Mouse (Mus musculus) heart, embryonic 14.5 days (tissue): Measurements from ENCODE around the gene Gm21973. TPM values are rescaled to one million over a fixed set of nuclear protein-coding genes. Genes with fewer than 3 reads are reported as not detected.

Experiments used
- ATAC-seq: fragments of 200-750 bp; cut with Nextera tagmentation; 2 replicates; pipeline ENCODE4 v1.8.0; 2017; ENCODE audit warnings: low read depth, moderate TSS enrichment; ENCODE audit not compliant: insufficient number of reproducible peaks, insufficient read depth, low FRiP score
- H3K27ac ChIP-seq, 2 experiments: fragments of 200-500 bp in 1 of 2; fragments of 300-500 bp in 1 of 2; sonication (generic) in 1 of 2; replicated peaks in 1 of 2; 2 replicates each; pipeline ENCODE4 v1.5.1; 2012 to 2014; ENCODE audit warnings: low read depth in 2 of 2, low read length in 2 of 2, control low read depth in 1 of 2, mild to moderate bottlenecking in 1 of 2, mixed read lengths in 1 of 2; ENCODE audit not compliant: control insufficient read depth in 1 of 2, insufficient read depth in 1 of 2
- H3K27me3 ChIP-seq: fragments of 300-500 bp; sonication (generic); 2 replicates; pipeline ENCODE4 v1.6.1; 2014; ENCODE audit warnings: mild to moderate bottlenecking, low read length, control low read depth; ENCODE audit not compliant: control insufficient read depth, insufficient read depth
- H3K36me3 ChIP-seq: fragments of 300-500 bp; sonication (generic); 2 replicates; pipeline ENCODE4 v1.6.1; 2014; ENCODE audit warnings: mild to moderate bottlenecking, control low read depth, low read length, mixed read lengths; ENCODE audit not compliant: control insufficient read depth, insufficient read depth
- H3K4me1 ChIP-seq, 2 experiments: fragments of 200-500 bp in 1 of 2; fragments of 300-500 bp in 1 of 2; sonication (generic) in 1 of 2; 2 replicates each; pipeline ENCODE4 v1.6.1; 2012 to 2014; ENCODE audit warnings: low read length in 2 of 2, control low read depth in 1 of 2, mixed read lengths in 1 of 2; ENCODE audit not compliant: control insufficient read depth in 2 of 2, insufficient read depth in 2 of 2
- H3K4me2 ChIP-seq: fragments of 300-500 bp; sonication (generic); 2 replicates; pipeline ENCODE4 v1.6.1; 2014; ENCODE audit warnings: mild to moderate bottlenecking, low read length
- H3K4me3 ChIP-seq, 2 experiments: fragments of 200-500 bp in 1 of 2; fragments of 300-500 bp in 1 of 2; sonication (generic) in 1 of 2; 2 replicates each; pipeline ENCODE4 v1.5.1; 2012 to 2014; ENCODE audit warnings: low read length in 2 of 2, mild to moderate bottlenecking in 2 of 2, control low read depth in 1 of 2, low read depth in 1 of 2, moderate library complexity in 1 of 2; ENCODE audit not compliant: control insufficient read depth in 1 of 2, insufficient read depth in 1 of 2
- H3K9ac ChIP-seq: fragments of 300-500 bp; sonication (generic); 2 replicates; pipeline ENCODE4 v1.6.1; 2014; ENCODE audit warnings: mild to moderate bottlenecking, low read length
- H3K9me3 ChIP-seq: fragments of 300-500 bp; sonication (generic); 2 replicates; pipeline ENCODE4 v1.6.1; 2016; ENCODE audit warnings: low read length, control low read depth; ENCODE audit not compliant: control insufficient read depth
- WGBS: fragments of 180-500 bp; shearing (Covaris S2); extraction: QIAGEN DNeasy Blood & Tissue Kit; methylation state at CpG from one replicate; pipeline ENCODE4 v1.1.7; 2014; 5-methylcytosine and 5-hydroxymethylcytosine counted together
- polyA plus RNA-seq: library from polyadenylated mRNA; unstranded; fragments of >200 nt; fragmentation: Nextera tagmentation; extraction: Ambion mirVana; gene quantifications from 2 replicates; pipeline ENCODE4 v1.2.1, GENCODE M21; 2014

The Gm21973 gene
- not detected in 2 replicates for polyA plus RNA-seq

DNA sequence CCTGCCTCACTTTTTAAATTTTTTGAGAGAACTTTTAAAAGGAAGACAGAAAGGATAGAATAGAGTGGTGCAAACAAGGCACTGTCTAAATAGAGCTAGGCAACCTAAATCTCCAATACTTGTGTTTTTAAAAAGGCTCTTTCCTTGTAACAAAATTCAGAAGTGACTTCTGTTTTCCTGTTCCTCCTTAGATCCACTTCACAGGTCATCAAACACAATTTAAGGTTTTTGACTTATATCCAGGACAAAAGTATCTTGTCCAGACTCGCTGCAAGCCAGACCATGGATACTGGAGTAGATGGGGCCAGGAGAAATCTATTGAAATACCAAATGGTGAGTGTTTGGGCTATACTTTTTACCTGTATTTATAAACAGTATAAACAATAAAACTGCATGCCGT, at the start of gene Gm21973:
Gene Gm21973, plus strand, starts transcription at position 301 of the 400 bp plus-strand sequence.
- 81% methylated on average over 2 of the region's 2 CpGs for WGBS
- Histone ChIP-seq H3K4me3 (no peak within 1 kb of the TSS), H3K27me3 (no peaks in the 10 kb centered on the region), H3K9me3 (no peaks in the 10 kb centered on the region), H3K27ac (no peak within 1 kb of the TSS), H3K36me3 (no peaks in the 10 kb centered on the region), H3K9ac (no peak within 1 kb of the TSS), H3K4me2 (no peak within 1 kb of the TSS), H3K4me1 (no peaks in the 10 kb centered on the region)
- no peak for ATAC-seq

DNA sequence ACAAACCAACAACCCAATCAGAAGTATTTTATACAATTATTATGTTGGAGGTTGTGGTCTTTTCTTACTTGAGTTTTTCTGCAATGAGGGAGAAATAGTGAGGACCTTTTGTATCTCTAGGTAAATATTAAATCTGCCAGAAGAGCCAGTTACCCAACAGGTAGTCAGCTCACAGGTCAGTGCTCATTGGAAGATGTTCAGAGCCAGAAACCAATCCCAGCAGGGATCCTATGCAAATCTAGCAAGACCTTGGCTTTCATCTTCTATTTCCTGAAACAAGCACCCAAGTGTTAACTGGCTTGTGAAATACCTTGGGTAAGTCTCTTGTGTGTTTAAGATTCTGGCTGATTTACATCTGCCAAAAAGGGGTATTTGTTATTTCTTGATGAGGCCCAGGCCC, 48.8 kb upstream of the Gm21973 start:
- no peak for ATAC-seq
- Histone ChIP-seq H3K9me3 (no peaks in the 10 kb centered on the region), H3K27me3 (no peaks in the 10 kb centered on the region), H3K4me1 (no peaks in the 10 kb centered on the region), H3K4me2 (no peak overlapping the region), H3K27ac (no peak overlapping the region), H3K36me3 (no peaks in the 10 kb centered on the region), H3K4me3 (no peak overlapping the region), H3K9ac (no peak overlapping the region)

DNA sequence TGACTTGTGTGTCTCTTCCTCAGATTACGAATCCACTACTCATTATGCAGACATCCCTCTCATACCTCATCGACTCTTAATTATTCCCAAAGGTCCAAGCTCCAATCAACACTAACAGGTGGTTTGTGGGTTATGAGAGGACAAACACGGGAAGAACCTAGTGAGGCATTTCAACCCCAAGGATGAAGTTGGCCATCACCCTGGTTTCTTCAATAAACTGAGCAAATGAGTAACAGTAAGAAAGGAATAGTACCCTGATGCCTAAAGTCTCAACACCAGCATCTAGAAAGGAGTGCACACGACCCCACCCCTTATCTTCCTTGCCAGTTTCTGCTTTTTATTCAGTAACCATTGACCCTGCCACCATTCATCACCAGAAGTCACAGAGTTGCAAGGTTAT, 47.7 kb upstream of the Gm21973 start:
- H3K4me3 ChIP-seq, result no peak overlapping the region
- no peaks in the 10 kb centered on the region for H3K9me3 ChIP-seq
- no peak for ATAC-seq
- WGBS, result 64% methylated on average over 4 of the region's 4 CpGs
- no peaks in the 10 kb centered on the region for H3K36me3 ChIP-seq
- no peak overlapping the region for H3K27ac ChIP-seq
- H3K9ac ChIP-seq, result no peak overlapping the region
- H3K4me2 ChIP-seq, result no peak overlapping the region
- no peaks in the 10 kb centered on the region for H3K27me3 ChIP-seq
- no peaks in the 10 kb centered on the region for H3K4me1 ChIP-seq

DNA sequence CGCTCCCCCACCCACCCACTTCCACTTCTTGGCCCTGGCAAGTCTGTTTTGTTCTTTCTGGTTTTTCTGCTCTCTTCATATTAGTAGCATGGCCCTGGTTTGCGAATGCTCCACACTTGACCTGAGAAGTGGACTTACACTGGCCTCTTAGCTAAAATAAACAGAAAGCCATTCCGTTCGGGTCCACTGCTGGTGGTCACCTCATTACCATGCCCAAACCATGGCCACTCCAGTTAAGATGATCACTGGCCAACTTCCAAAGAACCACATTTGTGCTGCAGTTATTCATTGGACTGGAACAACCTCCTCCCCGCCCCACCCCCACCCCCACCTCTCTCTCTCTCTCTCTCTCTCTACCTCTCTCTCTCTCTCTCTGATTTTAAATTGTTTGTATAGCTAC, 43.6 kb upstream of the Gm21973 start:
- no peaks in the 10 kb centered on the region for H3K36me3 ChIP-seq
- no peaks in the 10 kb centered on the region for H3K4me1 ChIP-seq
- no peaks in the 10 kb centered on the region for H3K27me3 ChIP-seq
- ATAC-seq, result no peak
- no peak overlapping the region for H3K4me3 ChIP-seq
- no peak overlapping the region for H3K4me2 ChIP-seq
- WGBS, result 84% methylated on average over 5 of the region's 5 CpGs
- H3K9ac ChIP-seq, result no peak overlapping the region
- no peaks in the 10 kb centered on the region for H3K9me3 ChIP-seq
- no peak overlapping the region for H3K27ac ChIP-seq

DNA sequence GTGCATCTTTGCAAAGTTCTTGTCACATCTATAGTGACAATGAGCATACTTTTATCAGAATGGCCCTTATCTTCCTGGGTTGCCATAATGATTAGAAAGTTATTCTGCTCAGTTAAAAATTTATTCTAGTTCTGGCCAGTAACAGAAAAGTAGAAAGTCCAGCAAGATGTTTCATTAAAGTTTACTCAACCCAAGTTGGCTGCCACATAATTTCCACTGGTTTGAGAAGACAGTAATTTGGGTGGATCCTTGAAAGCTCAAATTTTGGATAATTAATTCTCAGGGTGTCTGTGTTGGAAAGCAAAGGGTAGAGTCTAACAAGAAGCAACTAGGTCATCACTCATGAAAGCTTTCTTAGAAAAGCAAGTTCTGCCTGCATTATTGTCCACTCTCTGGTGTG, 41.5 kb upstream of the Gm21973 start:
- Histone ChIP-seq H3K36me3 (no peaks in the 10 kb centered on the region), H3K4me3 (no peak overlapping the region), H3K4me2 (no peak overlapping the region), H3K9me3 (no peaks in the 10 kb centered on the region), H3K27me3 (no peaks in the 10 kb centered on the region), H3K27ac (no peak overlapping the region), H3K4me1 (no peaks in the 10 kb centered on the region), H3K9ac (no peak overlapping the region)
- ATAC-seq, result no peak

DNA sequence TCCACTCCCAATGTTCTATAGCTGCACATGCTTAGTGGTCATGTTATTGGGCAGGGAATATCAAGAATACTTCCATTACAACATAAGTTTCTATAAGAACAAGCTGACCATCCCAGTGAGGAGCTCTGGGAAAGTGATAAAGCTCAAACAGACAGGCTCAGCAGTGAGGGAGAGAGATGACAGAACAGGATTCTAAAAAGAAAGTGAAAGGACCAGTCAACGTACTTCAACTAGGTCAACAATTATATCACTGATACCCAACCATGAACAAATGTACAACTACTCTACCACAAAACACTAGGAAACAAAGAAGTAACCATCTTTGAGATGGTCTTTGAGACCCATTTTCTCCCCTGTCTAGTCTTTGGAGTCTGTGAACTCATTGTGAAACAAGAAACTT, 28.6 kb upstream of the Gm21973 start:
- no peak for ATAC-seq
- WGBS, result 83% methylated on average over 1 of the region's 1 CpGs
- no peak overlapping the region for H3K4me3 ChIP-seq

DNA sequence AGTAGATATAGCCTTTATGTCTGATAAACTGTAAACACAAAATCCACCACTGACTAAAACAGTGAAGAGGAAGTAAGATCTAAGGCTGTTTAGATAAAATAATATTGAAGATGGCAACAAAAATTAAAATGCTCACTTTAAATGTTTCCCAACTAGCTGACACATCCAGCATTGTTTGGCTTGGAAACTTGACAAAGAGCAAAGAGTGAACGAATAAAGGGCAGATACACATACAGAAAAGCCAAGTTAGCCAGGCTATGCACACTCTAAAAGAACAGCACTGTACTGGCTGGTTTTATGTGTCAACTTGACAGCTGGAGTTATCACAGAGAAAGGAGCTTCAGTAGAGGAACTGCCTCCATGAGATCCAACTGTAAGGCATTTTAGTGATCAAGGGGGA, 27.1 kb upstream of the Gm21973 start:
- no peaks in the 10 kb centered on the region for H3K4me1 ChIP-seq
- H3K36me3 ChIP-seq, result no peaks in the 10 kb centered on the region
- WGBS, result 56% methylated on average over 1 of the region's 1 CpGs
- no peak for ATAC-seq
- H3K9me3 ChIP-seq, result no peaks in the 10 kb centered on the region
- no peak overlapping the region for H3K4me3 ChIP-seq
- H3K27ac ChIP-seq, result no peak overlapping the region
- no peak overlapping the region for H3K9ac ChIP-seq
- no peaks in the 10 kb centered on the region for H3K27me3 ChIP-seq
- H3K4me2 ChIP-seq, result no peak overlapping the region

More for the DNA sequence above, 28.6 kb upstream of the Gm21973 start:
- H3K36me3 ChIP-seq, result no peaks in the 10 kb centered on the region
- H3K4me1 ChIP-seq, result no peaks in the 10 kb centered on the region
- H3K9me3 ChIP-seq, result no peaks in the 10 kb centered on the region
- H3K27ac ChIP-seq, result no peak overlapping the region
- no peak overlapping the region for H3K4me2 ChIP-seq
- no peaks in the 10 kb centered on the region for H3K27me3 ChIP-seq
- H3K9ac ChIP-seq, result no peak overlapping the region

DNA sequence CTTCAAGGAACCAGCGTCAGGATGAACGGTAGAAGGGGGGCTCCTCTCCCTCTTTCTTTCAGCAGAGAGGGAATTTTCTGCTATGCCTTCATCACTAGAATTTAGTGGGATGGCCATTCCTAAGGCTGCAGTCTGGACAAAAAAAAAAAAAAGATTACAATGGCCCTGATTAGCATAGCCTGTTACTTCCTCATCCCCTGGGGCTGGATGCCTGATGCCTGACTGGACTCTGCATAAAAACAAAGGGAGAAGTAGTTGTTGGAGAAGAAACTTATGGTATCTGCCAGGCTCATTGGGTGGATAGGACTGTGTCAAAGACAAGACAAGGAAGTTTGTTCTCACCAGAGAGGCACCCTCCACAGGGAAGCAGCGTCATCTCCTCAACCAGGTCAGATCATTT, 25.7 kb upstream of the Gm21973 start:
- H3K27me3 ChIP-seq, result no peaks in the 10 kb centered on the region
- no peaks in the 10 kb centered on the region for H3K4me1 ChIP-seq
- ATAC-seq, result no peak
- no peak overlapping the region for H3K27ac ChIP-seq
- no peak overlapping the region for H3K4me3 ChIP-seq
- no peak overlapping the region for H3K9ac ChIP-seq
- WGBS, result 68% methylated on average over 3 of the region's 3 CpGs
- H3K9me3 ChIP-seq, result no peaks in the 10 kb centered on the region
- H3K4me2 ChIP-seq, result no peak overlapping the region
- H3K36me3 ChIP-seq, result no peaks in the 10 kb centered on the region
